Mouse (Mus musculus) C2C12 (cell line): Measurements from ENCODE around the gene Efr3b. TPM values are rescaled to one million over a fixed set of nuclear protein-coding genes. Genes with fewer than 3 reads are reported as not detected.

Source experiments
- H3K27me3 ChIP-seq: one replicate; pipeline ENCODE4 v1.6.1; 2011; ENCODE audit not compliant: control insufficient read depth, insufficient read depth, insufficient read length
- H3K36me3 ChIP-seq: one replicate; pipeline ENCODE4 v1.6.1; 2011; ENCODE audit not compliant: control insufficient read depth, insufficient read depth
- H3K4me3 ChIP-seq: one replicate; pipeline ENCODE4 v1.5.1; 2011; ENCODE audit warnings: mild to moderate bottlenecking, control low read depth; ENCODE audit not compliant: poor library complexity, insufficient read depth, severe bottlenecking
- H3K79me2 ChIP-seq: one replicate; pipeline ENCODE4 v1.6.1; 2011; ENCODE audit not compliant: control insufficient read depth, insufficient read depth
- H3K79me3 ChIP-seq: one replicate; pipeline ENCODE4 v1.6.1; 2011; ENCODE audit warnings: low read depth, control low read depth
- H3ac ChIP-seq: one replicate; pipeline ENCODE3; 2011; ENCODE audit warnings: low read depth; ENCODE audit not compliant: control insufficient read depth, insufficient read length
- CEBPB ChIP-seq: IDR thresholded peaks from one replicate; pipeline ENCODE4 v1.6.1; 2011; ENCODE audit warnings: low read depth, mild to moderate bottlenecking, control low read depth, moderate library complexity
- CTCF ChIP-seq: IDR thresholded peaks from one replicate; pipeline ENCODE4 v1.5.1; 2011; ENCODE audit not compliant: control insufficient read depth, insufficient read depth, insufficient read length
- FOSL1 ChIP-seq: IDR thresholded peaks from one replicate; pipeline ENCODE4 v1.8.0; 2011; ENCODE audit warnings: mild to moderate bottlenecking, low read length; ENCODE audit not compliant: poor library complexity, insufficient read depth, severe bottlenecking
- MAX ChIP-seq: IDR thresholded peaks from one replicate; pipeline ENCODE4 v1.6.1; 2011; ENCODE audit warnings: mild to moderate bottlenecking, control low read depth
- MYOD1 ChIP-seq: IDR thresholded peaks from one replicate; pipeline ENCODE4 v1.6.1; 2011; ENCODE audit warnings: low read depth; ENCODE audit not compliant: control insufficient read depth, insufficient read length
- MYOG ChIP-seq: IDR thresholded peaks from one replicate; pipeline ENCODE4 v1.6.1; 2011; ENCODE audit not compliant: control insufficient read depth, insufficient read length; ENCODE audit errors: extremely low read depth
- USF1 ChIP-seq: IDR thresholded peaks from one replicate; pipeline ENCODE4 v1.6.1; 2011; ENCODE audit warnings: low read depth, mild to moderate bottlenecking, control low read depth, moderate library complexity
- polyA plus RNA-seq: library from polyadenylated mRNA; unstranded; fragments of >200 nt; fragmentation: generic; extraction: Trizol; gene quantifications from one replicate; pipeline ENCODE4 v1.2.1, GENCODE M21; 2012; ENCODE audit warnings: missing spikeins

The Efr3b gene
- polyA plus RNA-seq, 1 experiment = 0.09 TPM

DNA sequence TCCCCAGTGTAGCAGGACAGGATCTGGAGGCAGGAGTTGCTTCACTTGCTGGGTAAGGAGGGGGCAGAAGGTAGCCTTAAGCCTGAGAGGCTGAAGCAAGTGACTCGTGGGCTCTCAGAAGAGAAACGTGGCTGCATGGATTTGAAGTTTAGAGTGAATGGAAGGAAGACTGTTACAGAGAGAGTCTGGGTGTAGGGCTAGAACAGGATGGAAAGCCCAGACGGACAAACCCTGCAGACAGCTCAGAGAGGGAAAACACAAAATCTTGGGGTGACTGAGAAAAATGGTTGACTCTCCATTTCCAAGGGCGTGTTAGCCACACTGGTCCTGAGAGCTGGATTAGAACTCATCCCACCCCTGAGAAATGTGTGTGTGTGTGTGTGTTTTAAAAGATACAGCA, 23.0 kb downstream of the Efr3b start:
- Histone ChIP-seq H3K4me3 (no peak overlapping the region), H3ac (no peak overlapping the region), H3K79me3 (no peaks in the 10 kb centered on the region), H3K36me3 (no peaks in the 10 kb centered on the region), H3K79me2 (no peaks in the 10 kb centered on the region), H3K27me3 (peaks cover 15% of the 10 kb centered on the region)
- TF ChIP-seq MYOD1 = no peak
- no peak for TF ChIP-seq CTCF
- TF ChIP-seq CEBPB = no peak
- TF ChIP-seq MAX = no peak

DNA sequence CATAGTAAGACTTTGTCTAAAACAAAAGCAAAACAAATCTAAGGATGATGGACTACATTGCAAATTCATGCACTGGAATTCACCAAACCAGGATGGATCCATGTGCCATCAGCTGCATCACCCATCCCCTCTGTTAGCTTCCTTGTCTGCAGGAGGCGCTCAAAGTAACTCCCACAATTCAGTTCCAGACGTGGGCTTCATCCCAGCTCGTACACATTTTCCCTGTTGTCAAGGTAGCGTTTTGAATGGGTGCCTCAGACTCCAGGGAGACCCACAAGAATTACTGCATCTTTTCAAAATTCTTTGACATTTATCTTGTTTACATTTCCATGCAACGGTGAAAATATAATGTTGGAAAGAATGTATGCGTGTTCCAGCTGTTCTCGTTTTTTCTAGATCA, 23.5 kb downstream of the Efr3b start:
- H3ac ChIP-seq = no peak overlapping the region
- TF ChIP-seq MAX = no peak
- no peaks in the 10 kb centered on the region for H3K79me3 ChIP-seq
- peaks cover 15% of the 10 kb centered on the region for H3K27me3 ChIP-seq
- no peaks in the 10 kb centered on the region for H3K36me3 ChIP-seq
- no peak overlapping the region for H3K4me3 ChIP-seq
- H3K79me2 ChIP-seq = no peaks in the 10 kb centered on the region

DNA sequence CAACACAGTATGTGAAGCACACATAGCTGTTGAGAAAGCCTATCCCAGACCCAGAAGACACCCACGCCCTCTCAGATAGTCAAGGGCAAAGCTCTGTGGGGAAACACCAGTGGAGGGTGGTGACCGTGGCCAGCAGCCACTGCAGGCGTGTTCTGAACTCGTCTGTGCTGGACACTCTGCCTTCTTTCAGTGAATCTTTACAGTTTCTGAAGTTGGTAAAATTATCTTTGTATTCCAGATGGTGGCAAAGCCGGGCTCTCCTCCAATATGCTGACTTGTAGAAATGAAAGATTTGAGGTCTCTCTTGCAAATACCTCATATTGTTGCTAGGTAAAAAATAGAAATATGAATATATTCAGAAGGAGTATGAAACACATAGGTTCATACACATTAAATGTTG, 27.0 kb downstream of the Efr3b start:
- Histone ChIP-seq H3K4me3 (no peak overlapping the region), H3K79me2 (no peaks in the 10 kb centered on the region), H3K36me3 (no peaks in the 10 kb centered on the region), H3K79me3 (no peaks in the 10 kb centered on the region), H3K27me3 (peaks cover 21% of the 10 kb centered on the region), H3ac (no peak overlapping the region)
- TF ChIP-seq MAX (no peak), CEBPB (no peak), FOSL1 (no peak), MYOG (no peak), CTCF (no peak)

DNA sequence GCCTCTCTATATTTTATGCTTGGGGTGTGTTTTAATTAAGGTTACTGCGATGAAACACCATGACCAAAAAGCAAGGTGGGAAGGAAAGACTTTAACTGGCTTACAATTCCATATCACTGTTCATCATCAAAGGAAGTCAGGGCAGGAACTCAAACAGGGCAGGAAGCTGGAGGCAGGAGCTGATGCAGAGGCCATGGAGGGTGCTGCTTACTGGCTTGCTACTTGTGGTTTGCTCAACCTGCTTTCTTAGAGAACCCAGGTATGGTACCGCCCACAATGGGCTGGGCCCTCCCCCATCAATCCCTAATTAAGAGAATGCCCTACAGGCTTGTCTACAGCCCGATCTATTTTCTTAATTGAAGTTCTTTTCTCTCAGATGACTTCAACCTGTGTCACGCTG, 27.4 kb downstream of the Efr3b start:
- H3K27me3 ChIP-seq = peaks cover 21% of the 10 kb centered on the region
- no peak overlapping the region for H3ac ChIP-seq
- no peaks in the 10 kb centered on the region for H3K79me2 ChIP-seq
- H3K79me3 ChIP-seq = no peaks in the 10 kb centered on the region
- no peaks in the 10 kb centered on the region for H3K36me3 ChIP-seq
- no peak overlapping the region for H3K4me3 ChIP-seq
- TF ChIP-seq USF1 (no peak), CEBPB (no peak), FOSL1 (no peak), MAX (no peak), CTCF (no peak), MYOG (no peak), MYOD1 (no peak)

DNA sequence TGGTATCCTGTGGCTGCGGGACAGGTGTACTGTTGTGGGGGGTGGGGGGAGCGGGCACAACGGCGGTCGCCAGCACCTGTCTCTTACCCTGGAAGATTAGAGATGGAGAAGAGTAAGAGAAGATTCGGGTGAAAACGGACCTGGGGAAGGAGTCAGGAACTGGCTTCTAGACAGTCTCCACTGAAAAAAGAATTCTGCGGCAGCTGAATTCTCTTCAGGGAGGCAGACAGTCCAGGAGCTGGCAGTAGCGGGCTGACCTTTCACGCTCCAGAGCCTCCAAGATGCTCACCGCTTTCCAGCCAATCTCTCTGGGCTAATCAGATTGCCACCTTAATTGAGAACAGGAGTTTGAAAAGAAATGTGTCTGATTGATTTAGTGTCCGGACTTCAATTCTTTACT, 30.0 kb downstream of the Efr3b start:
- Histone ChIP-seq H3K36me3 (no peaks in the 10 kb centered on the region), H3K4me3 (no peak overlapping the region), H3K79me2 (no peaks in the 10 kb centered on the region), H3K79me3 (no peaks in the 10 kb centered on the region), H3K27me3 (peaks cover 9% of the 10 kb centered on the region), H3ac (no peak overlapping the region)
- TF ChIP-seq CEBPB = no peak
- TF ChIP-seq MAX = no peak
- no peak for TF ChIP-seq CTCF
- TF ChIP-seq MYOG = no peak
- TF ChIP-seq MYOD1 = no peak
- no peak for TF ChIP-seq USF1
- TF ChIP-seq FOSL1 = no peak

DNA sequence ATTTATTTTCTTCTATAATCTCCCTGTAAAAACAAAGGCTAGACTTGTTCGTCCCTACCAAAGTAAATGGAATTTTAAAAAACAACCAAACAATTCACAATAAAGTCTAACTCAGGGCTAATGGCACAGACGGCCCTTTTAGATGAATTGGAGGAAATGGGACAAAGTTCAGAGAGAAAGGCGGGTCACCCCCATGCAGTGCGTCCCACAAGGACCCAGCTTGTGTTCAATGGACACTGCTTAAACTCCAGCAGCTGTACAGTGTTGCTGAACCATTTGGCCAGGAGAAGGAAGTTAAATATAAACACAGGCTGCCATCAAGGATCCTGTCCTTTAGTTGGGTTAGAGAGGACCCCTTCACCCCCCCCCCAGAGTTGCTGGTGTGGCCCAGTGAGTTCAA, 30.9 kb downstream of the Efr3b start:
- TF ChIP-seq MAX (no peak), CEBPB (no peak), FOSL1 (no peak), CTCF (no peak), MYOD1 (no peak), MYOG (no peak), USF1 (no peak)
- Histone ChIP-seq H3ac (no peak overlapping the region), H3K36me3 (no peaks in the 10 kb centered on the region), H3K27me3 (peaks cover 9% of the 10 kb centered on the region), H3K4me3 (no peak overlapping the region), H3K79me2 (no peaks in the 10 kb centered on the region), H3K79me3 (no peaks in the 10 kb centered on the region)

DNA sequence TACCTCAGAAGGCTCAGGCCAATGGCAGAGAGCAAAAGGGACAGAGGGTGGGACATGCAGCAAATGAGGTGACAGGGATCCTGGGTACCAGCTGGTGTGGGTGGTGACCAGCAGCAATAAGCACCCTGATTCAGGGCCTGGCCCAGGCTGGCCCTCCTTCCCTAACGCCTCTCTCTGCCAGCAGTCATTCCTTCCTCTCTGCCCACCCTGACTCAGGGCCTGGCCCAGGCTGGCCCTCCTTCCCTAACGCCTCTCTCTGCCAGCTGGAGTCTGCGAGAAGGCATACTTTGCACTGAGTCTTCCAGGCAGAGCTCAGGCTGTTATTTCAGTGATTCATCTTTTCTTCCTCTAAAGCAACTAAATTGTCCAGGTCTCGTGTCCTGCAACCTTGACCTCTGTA, 31.5 kb downstream of the Efr3b start:
- H3K79me2 ChIP-seq = no peaks in the 10 kb centered on the region
- peaks cover 9% of the 10 kb centered on the region for H3K27me3 ChIP-seq
- H3K36me3 ChIP-seq = no peaks in the 10 kb centered on the region
- H3K4me3 ChIP-seq = no peak overlapping the region
- H3ac ChIP-seq = no peak overlapping the region
- no peaks in the 10 kb centered on the region for H3K79me3 ChIP-seq
- no peak for TF ChIP-seq MYOD1
- TF ChIP-seq FOSL1 = no peak
